Mouse (Mus musculus): Measurements from ENCODE around the gene Nrxn2.

GRCm38 (mm10) chr19:6527839-6528531, 109.5 kb downstream of the Nrxn2 start:
- TF ChIP-seq CTCF (IDR thresholded peaks at IDR 0.05; ENCODE audit: low read depth, low read length) (no peak), POLR2A (IDR thresholded peaks at IDR 0.05; ENCODE audit: insufficient read depth, low read length) (no peak)

All from ES-Bruce4 (cell line).